Mouse (Mus musculus) kidney, postnatal 0 days (tissue): ENCODE data around the gene Nr5a2. TPM values are rescaled to one million over a fixed set of nuclear protein-coding genes. Genes with fewer than 3 reads are reported as not detected.

Experiments
- ATAC-seq: fragments of 200-750 bp; cut with Nextera tagmentation; replicated peaks from 2 replicates; pipeline ENCODE4 v1.8.0; 2017; ENCODE audit warnings: low read depth, moderate number of reproducible peaks, moderate TSS enrichment, moderate library complexity; ENCODE audit not compliant: low FRiP score
- DNase-seq: peaks from one replicate; pipeline ENCODE4 v3.0.0-alpha.2; 2016; ENCODE audit warnings: low spot score
- H3K27ac ChIP-seq: fragments of 300-500 bp; sonication (generic); 2 replicates; pipeline ENCODE4 v1.5.1; 2014; ENCODE audit warnings: mild to moderate bottlenecking
- H3K27me3 ChIP-seq: fragments of 300-500 bp; sonication (generic); 2 replicates; pipeline ENCODE4 v1.6.1; 2014; ENCODE audit warnings: low read length, mixed read lengths; ENCODE audit not compliant: insufficient read depth
- H3K36me3 ChIP-seq: fragments of 300-500 bp; sonication (generic); 2 replicates; pipeline ENCODE4 v1.6.1; 2014; ENCODE audit warnings: low read length, mixed read lengths; ENCODE audit not compliant: insufficient read depth
- H3K4me1 ChIP-seq: fragments of 300-500 bp; sonication (generic); replicated peaks from 2 replicates; pipeline ENCODE4 v1.6.1; 2014; ENCODE audit warnings: antibody characterized with exemption, low read length, mixed read lengths; ENCODE audit not compliant: insufficient read depth
- H3K4me2 ChIP-seq: fragments of 300-500 bp; sonication (generic); 2 replicates; pipeline ENCODE4 v1.6.1; 2014; ENCODE audit warnings: mild to moderate bottlenecking, low read length, moderate library complexity, mixed read lengths
- H3K4me3 ChIP-seq: fragments of 300-500 bp; sonication (generic); replicated peaks from 2 replicates; pipeline ENCODE4 v1.5.1; 2014; ENCODE audit warnings: low read depth, low read length
- H3K9ac ChIP-seq: fragments of 300-500 bp; sonication (generic); 2 replicates; pipeline ENCODE4 v1.6.1; 2014; ENCODE audit warnings: low read depth, low read length
- H3K9me3 ChIP-seq: fragments of 300-500 bp; sonication (generic); replicated peaks from 2 replicates; pipeline ENCODE4 v1.6.1; 2016; ENCODE audit warnings: low read length, inconsistent platforms, mixed read lengths
- CTCF ChIP-seq: IDR thresholded peaks from 2 replicates; pipeline ENCODE4 v1.5.1; 2016; ENCODE audit warnings: antibody characterized with exemption, low read depth, mild to moderate bottlenecking, moderate library complexity
- WGBS: fragments of 180-500 bp; shearing (Covaris S2); extraction: QIAGEN DNeasy Blood & Tissue Kit; methylation state at CpG from one replicate; pipeline ENCODE4 v1.1.7; 2014; 5-methylcytosine and 5-hydroxymethylcytosine counted together
- polyA plus RNA-seq: library from polyadenylated mRNA; unstranded; fragments of >200 nt; fragmentation: Nextera tagmentation; extraction: Ambion mirVana; gene quantifications from 2 replicates; pipeline ENCODE4 v1.2.1, GENCODE M21; 2015

Gene Nr5a2
- polyA plus RNA-seq, 1 experiment from 2014 or later = 0.34 TPM

DNA sequence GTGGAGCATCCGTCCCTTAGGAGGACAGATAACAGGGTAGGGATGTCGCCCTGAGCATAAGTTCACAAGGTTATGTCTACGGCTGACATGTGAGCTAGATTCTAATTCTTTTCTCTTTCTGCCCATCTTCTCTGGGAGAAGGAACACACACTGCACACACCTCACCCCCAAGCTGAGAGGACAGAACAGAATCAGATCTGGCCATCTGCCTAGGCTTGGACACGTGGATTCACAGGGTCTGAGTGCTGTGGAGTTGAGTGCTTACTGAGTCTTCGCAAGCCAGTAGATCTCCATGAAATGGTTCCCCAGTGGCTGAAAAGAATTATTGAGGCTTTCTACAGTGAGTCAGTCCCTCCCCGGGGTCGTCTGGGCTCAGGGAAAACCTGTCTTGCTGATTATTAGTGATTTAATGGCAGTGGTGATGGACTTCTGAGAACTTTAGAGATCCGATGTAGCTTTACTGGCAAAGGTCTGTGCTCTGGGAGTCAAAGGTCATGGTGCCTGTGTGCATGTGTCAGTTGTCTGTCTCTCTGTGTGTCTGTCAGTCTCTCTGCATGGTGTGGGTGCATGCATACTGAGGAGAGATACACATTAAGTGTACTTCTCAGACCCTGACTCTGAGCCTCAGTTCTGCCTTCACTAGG, 24.8 kb downstream of the Nr5a2 start:
- DNase-seq = no peak
- H3K36me3 ChIP-seq = no peaks in the 10 kb centered on the region
- no peaks in the 10 kb centered on the region for H3K27me3 ChIP-seq
- no peak overlapping the region for H3K4me3 ChIP-seq
- no peaks in the 10 kb centered on the region for H3K9me3 ChIP-seq
- no peak overlapping the region for H3K27ac ChIP-seq
- H3K4me2 ChIP-seq = no peak overlapping the region
- no peak for ATAC-seq
- no peaks in the 10 kb centered on the region for H3K4me1 ChIP-seq
- no peak for TF ChIP-seq CTCF
- H3K9ac ChIP-seq = no peak overlapping the region
- 52% methylated on average over 8 of the region's 8 CpGs for WGBS

DNA sequence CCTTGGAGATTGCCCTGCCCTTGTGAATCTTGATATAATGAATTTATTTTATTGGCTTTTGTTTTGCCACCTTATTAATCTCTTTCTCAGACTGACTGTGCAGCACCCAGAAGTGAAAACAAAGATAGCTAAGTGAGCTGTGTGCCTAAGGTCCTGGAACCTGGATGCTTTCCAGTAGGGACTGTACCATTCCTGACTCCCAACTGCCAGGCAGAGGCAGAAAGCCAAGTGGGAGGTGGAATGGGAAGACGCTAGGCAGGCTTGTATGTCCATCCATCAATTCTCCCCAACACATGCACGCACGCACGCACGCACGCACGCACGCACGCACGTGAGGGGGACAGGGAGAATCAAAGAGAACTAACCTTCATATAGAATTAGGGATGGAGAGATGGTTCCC, 26.2 kb downstream of the Nr5a2 start:
- no peak overlapping the region for H3K4me3 ChIP-seq
- 78% methylated on average over 10 of the region's 10 CpGs for WGBS
- no peak overlapping the region for H3K9ac ChIP-seq
- no peaks in the 10 kb centered on the region for H3K36me3 ChIP-seq
- no peak for TF ChIP-seq CTCF
- no peaks in the 10 kb centered on the region for H3K27me3 ChIP-seq
- no peaks in the 10 kb centered on the region for H3K9me3 ChIP-seq
- H3K27ac ChIP-seq = no peak overlapping the region
- DNase-seq = no peak
- no peaks in the 10 kb centered on the region for H3K4me1 ChIP-seq
- ATAC-seq = no peak
- H3K4me2 ChIP-seq = no peak overlapping the region

DNA sequence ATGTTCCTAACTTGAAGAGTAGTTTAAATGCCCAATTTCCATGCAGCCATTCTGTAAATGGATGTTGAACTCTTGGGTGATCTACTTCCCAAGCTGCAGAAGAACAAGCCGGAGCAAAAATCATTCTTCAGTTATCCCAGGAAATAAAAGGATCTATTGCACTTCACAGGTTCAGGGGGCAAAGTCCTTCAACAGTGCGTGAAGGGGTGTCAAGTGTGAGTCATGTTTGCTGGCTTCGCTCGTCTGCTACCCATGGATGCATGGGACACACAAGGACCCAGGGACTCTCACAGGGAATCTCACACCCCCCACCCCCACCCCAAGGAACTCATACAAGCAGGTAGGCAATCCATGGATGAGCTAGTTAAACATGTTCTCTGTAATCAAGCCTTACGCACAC, 29.2 kb downstream of the Nr5a2 start:
- no peaks in the 10 kb centered on the region for H3K27me3 ChIP-seq
- H3K4me3 ChIP-seq = no peak overlapping the region
- H3K27ac ChIP-seq = no peak overlapping the region
- ATAC-seq (no peak), DNase-seq (no peak)
- H3K9me3 ChIP-seq = no peaks in the 10 kb centered on the region
- no peak for TF ChIP-seq CTCF
- H3K4me2 ChIP-seq = no peak overlapping the region
- no peaks in the 10 kb centered on the region for H3K36me3 ChIP-seq
- H3K4me1 ChIP-seq = no peaks in the 10 kb centered on the region
- WGBS = 76% methylated on average over 5 of the region's 5 CpGs
- no peak overlapping the region for H3K9ac ChIP-seq

DNA sequence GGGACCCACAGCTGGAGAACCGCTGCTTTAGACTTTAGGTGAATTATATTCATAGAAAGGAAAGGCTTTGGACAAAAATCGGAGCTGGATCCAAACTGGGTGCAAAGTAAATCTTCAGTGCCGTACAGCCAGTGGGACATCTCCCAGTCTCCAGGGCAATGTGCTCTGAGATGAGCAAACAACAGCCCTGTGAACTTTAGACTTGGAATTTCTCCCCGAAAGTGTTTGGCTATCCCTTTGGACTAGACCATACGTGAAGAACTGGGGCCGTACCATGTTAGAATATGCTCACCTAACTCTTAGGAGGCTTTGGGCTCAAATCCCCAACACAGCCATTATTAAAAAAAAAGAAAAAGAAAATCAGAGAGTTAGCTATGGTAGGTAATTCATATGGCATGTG, 30.5 kb downstream of the Nr5a2 start:
- no peak overlapping the region for H3K4me3 ChIP-seq
- ATAC-seq = no peak

DNA sequence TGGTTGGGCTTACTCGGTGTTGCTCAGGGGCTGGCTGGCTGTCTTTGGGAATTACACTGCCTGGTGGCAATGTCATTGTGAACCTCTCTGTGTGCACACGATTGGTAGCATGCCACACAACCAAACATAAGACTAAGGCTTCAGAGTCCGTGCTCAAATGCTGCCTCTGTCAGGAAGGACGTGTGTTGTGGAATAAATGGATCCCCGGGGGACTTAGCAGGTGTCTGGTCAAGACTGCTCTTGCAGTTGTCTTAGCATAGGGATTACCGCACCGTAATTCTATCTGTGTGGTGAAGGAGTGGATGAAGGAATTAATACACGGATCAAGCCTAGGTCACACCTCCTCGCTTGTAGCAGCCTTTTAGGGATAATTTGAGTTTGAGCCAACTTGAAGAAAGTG, 32.8 kb downstream of the Nr5a2 start:
- no peak overlapping the region for H3K27ac ChIP-seq
- 55% methylated on average over 9 of the region's 9 CpGs for WGBS
- no peaks in the 10 kb centered on the region for H3K36me3 ChIP-seq
- H3K4me2 ChIP-seq = no peak overlapping the region
- DNase-seq = no peak
- H3K9ac ChIP-seq = no peak overlapping the region
- H3K4me1 ChIP-seq = no peaks in the 10 kb centered on the region
- no peaks in the 10 kb centered on the region for H3K9me3 ChIP-seq
- no peak for TF ChIP-seq CTCF
- H3K27me3 ChIP-seq = no peaks in the 10 kb centered on the region
- ATAC-seq = no peak
- H3K4me3 ChIP-seq = no peak overlapping the region

More for the DNA sequence above, 30.5 kb downstream of the Nr5a2 start:
- no peak for TF ChIP-seq CTCF
- Histone ChIP-seq H3K27ac (no peak overlapping the region), H3K9ac (no peak overlapping the region), H3K4me2 (no peak overlapping the region), H3K9me3 (no peaks in the 10 kb centered on the region), H3K36me3 (no peaks in the 10 kb centered on the region), H3K4me1 (no peaks in the 10 kb centered on the region), H3K27me3 (no peaks in the 10 kb centered on the region)
- WGBS = 92% methylated on average over 6 of the region's 6 CpGs
- no peak for DNase-seq

DNA sequence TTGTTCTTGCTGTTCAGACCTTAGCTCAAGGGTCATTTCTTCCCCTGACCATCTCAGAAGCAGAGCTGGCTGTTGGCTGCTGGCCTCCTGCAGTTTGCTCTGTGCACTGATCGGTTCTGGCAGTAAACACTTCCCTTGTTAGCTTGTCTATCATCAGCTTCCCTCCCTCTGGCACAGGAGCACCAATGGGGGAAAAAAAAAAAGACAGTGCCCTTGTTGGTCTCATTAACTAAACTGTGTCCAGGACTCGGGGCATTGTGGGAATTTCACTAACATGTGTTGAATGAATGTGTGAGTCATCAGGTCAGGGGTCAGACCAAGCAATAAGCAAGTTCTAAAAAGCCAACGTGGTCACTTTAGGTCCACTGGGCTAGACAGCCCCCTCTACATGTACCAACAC, 34.2 kb downstream of the Nr5a2 start:
- ATAC-seq = no peak

DNA sequence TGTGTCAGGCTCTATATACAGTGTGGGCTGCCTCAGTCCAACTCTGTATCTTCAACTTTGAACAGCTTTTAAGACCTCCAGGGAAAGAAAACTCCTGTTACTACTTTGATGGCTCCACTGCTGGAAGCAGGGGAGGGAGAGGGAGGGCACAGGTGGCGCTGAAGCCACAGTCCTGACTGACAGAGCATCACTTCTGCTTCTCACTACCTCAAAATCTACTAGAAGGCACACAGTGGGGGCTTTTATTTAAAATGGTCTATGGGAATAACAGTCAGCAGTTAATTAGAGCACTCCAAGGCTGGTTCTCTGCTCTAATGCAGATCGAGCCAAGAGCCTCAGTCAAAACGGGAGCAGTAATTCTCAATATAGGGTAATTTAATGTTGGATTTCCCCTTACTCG, 40.2 kb downstream of the Nr5a2 start:
- TF ChIP-seq CTCF = no peak
- Histone ChIP-seq H3K27ac (no peak overlapping the region), H3K36me3 (no peaks in the 10 kb centered on the region), H3K9me3 (no peaks in the 10 kb centered on the region), H3K4me3 (no peak overlapping the region), H3K9ac (no peak overlapping the region), H3K27me3 (peaks cover 7% of the 10 kb centered on the region; the same call in 1 of the 2 replicates), H3K4me1 (no peaks in the 10 kb centered on the region), H3K4me2 (no peak overlapping the region)
- 70% methylated on average over 4 of the region's 4 CpGs for WGBS
- ATAC-seq (no peak), DNase-seq (no peak)

More for the DNA sequence above, 34.2 kb downstream of the Nr5a2 start:
- no peak for TF ChIP-seq CTCF
- H3K27me3 ChIP-seq = no peaks in the 10 kb centered on the region
- H3K27ac ChIP-seq = no peak overlapping the region
- H3K4me2 ChIP-seq = no peak overlapping the region
- H3K9ac ChIP-seq = no peak overlapping the region
- no peaks in the 10 kb centered on the region for H3K9me3 ChIP-seq
- no peak overlapping the region for H3K4me3 ChIP-seq
- no peaks in the 10 kb centered on the region for H3K4me1 ChIP-seq
- H3K36me3 ChIP-seq = no peaks in the 10 kb centered on the region
- DNase-seq = no peak
- 38% methylated on average over 3 of the region's 3 CpGs for WGBS
